Mouse (Mus musculus) testis, adult 2 months (tissue): Measurements from ENCODE around the gene Itpr1.

Experiments
- CTCF ChIP-seq: fragments of 200-500 bp; IDR thresholded peaks from 2 replicates; pipeline ENCODE4 v1.5.1; 2012; ENCODE audit warnings: low read depth, mild to moderate bottlenecking, inconsistent platforms, low read length, moderate library complexity; ENCODE audit not compliant: control insufficient read depth, insufficient read depth, insufficient replicate concordance
- POLR2A ChIP-seq: fragments of 200-500 bp; IDR thresholded peaks from 2 replicates; pipeline ENCODE4 v1.6.1; 2012; ENCODE audit warnings: low read depth, mild to moderate bottlenecking, inconsistent platforms, low read length, moderate library complexity; ENCODE audit not compliant: control insufficient read depth

- TF ChIP-seq CTCF (no peak), POLR2A (no peak)
Measured at GRCm38 (mm10) chr6:108313056-108313455, 100.2 kb downstream of the Itpr1 start.
